Mouse (Mus musculus): Measurements from ENCODE around the gene Prss50. TPM values are rescaled to one million over a fixed set of nuclear protein-coding genes. Genes with fewer than 3 reads are reported as not detected.
A peak's percentile ranks its signal among the peaks of the same experiment; 100 is the strongest.

The Prss50 gene
- polyA plus RNA-seq, 1 experiment from 2014 or later = 1.5 TPM

DNA sequence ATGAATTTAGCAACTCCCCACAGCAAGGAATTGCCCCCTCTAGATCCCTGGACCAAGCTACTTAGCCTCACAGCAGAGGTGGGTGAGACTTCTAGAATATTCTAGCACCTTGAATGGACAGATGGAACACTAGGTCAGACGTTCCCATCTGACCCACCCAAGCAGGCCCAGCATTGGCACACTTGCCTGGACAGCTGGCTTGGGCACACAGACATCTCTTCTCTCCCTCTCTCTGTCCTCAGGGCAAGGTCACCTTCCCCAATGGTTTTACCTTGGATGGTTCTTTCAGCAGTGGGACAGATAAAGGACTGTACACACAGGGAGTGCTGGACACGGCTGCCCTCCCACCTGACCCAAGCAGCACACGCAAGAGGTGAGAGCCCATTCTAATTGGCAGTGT is 34.8 kb downstream of the Prss50 start:
- H3K27me3 ChIP-seq (replicated peaks) = no peaks in the 10 kb centered on the region
- WGBS = 83% methylated on average over 3 of the region's 3 CpGs
- no peak overlapping the region for H3K4me2 ChIP-seq
- no peak for ATAC-seq (ENCODE audit: insufficient read depth, low FRiP score, low read depth)
- H3K4me3 ChIP-seq (replicated peaks) = no peak overlapping the region
- H3K9me3 ChIP-seq = no peaks in the 10 kb centered on the region
- no peaks in the 10 kb centered on the region for H3K36me3 ChIP-seq
- peaks cover 12% of the 10 kb centered on the region for H3K4me1 ChIP-seq
- no peak overlapping the region for H3K27ac ChIP-seq
- H3K9ac ChIP-seq = no peak overlapping the region

DNA sequence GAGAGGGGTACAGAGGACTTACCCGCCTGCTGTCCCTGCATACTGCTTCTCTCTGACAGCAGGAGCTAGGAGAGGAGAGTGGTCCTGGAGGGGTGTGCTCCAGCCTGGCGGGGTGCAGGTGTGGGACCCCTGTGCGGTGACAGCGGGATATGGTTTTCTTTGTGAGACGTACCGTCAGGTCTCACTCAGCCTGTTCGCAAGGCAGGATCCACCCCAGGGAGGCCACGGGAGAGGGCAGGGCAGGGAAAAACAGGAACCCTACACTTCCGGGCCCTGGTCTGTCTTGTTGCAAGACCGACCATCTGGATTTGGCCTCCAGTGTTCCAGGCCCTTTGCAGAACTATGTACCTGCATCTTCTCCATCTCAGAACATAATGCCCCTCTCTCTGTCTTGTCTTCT is 35.7 kb downstream of the Prss50 start:
- Histone ChIP-seq H3K4me3 (replicated peaks) (no peak overlapping the region), H3K4me1 (peaks cover 12% of the 10 kb centered on the region), H3K27ac (no peak overlapping the region), H3K9ac (no peak overlapping the region), H3K36me3 (no peaks in the 10 kb centered on the region), H3K4me2 (no peak overlapping the region), H3K27me3 (replicated peaks) (no peaks in the 10 kb centered on the region), H3K9me3 (no peaks in the 10 kb centered on the region)
- 72% methylated on average over 10 of the region's 10 CpGs for WGBS
- no peak for ATAC-seq (ENCODE audit: insufficient read depth, low FRiP score, low read depth)

DNA sequence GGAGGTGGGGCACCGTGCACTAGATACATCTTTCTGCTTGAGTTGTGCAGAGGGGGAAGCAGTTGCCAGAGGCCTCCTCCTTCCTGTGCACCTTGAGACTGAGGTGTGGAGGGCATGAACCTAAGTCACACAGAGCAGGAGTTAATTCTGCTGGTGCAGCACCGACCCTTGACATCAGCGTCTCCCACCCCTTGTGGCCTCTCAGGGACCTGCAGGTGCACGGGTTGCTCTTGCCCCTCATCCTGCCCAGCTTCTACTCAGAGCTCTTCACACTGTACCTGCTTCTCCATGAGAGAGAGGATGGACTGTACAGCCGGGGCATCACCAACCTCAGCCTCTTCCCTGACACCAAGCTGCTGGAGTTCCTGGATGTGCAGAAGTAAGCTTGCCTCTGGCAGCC is 37.7 kb downstream of the Prss50 start:
- no peak for ATAC-seq (ENCODE audit: insufficient read depth, low FRiP score, low read depth)
- 55% methylated on average over 5 of the region's 5 CpGs for WGBS
- peaks cover 8% of the 10 kb centered on the region; the same call in 1 of the 2 replicates for H3K4me1 ChIP-seq
- no peak overlapping the region for H3K4me3 ChIP-seq (replicated peaks)
- no peak overlapping the region for H3K4me2 ChIP-seq
- H3K27me3 ChIP-seq (replicated peaks) = no peaks in the 10 kb centered on the region
- H3K36me3 ChIP-seq = no peaks in the 10 kb centered on the region
- H3K27ac ChIP-seq = no peak overlapping the region
- H3K9ac ChIP-seq = no peak overlapping the region
- no peaks in the 10 kb centered on the region for H3K9me3 ChIP-seq

DNA sequence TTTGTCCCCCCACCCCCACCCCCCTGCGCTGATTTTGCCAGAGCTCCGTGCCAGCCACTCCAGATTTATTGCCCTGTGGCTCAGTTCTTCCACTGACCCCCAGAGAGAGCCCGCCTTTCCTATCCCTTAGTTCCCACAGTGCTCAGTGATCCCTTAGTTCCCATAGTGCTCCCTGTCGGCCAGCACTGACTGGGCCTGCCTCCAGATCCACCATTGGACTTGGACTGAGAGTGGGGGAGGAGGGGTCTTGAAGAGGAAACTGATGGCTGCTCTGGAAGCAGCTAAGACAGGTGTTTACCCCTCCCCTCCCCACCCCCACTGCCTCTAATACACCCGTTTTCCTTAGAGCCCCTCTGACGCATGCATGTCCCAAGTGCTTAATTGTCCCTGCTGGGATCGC is 38.2 kb downstream of the Prss50 start:
- H3K9me3 ChIP-seq = no peaks in the 10 kb centered on the region
- H3K4me2 ChIP-seq = no peak overlapping the region
- H3K4me1 ChIP-seq = peaks cover 6% of the 10 kb centered on the region; the same call in 1 of the 2 replicates
- no peak overlapping the region for H3K9ac ChIP-seq
- H3K36me3 ChIP-seq = no peaks in the 10 kb centered on the region
- no peak overlapping the region for H3K4me3 ChIP-seq (replicated peaks)
- ATAC-seq (ENCODE audit: insufficient read depth, low FRiP score, low read depth) = 0 out of 2 replicates have a peak, but pooled peaks have one; percentile 17
- WGBS = 26% methylated on average over 7 of the region's 7 CpGs
- no peaks in the 10 kb centered on the region for H3K27me3 ChIP-seq (replicated peaks)
- H3K27ac ChIP-seq = no peak overlapping the region

DNA sequence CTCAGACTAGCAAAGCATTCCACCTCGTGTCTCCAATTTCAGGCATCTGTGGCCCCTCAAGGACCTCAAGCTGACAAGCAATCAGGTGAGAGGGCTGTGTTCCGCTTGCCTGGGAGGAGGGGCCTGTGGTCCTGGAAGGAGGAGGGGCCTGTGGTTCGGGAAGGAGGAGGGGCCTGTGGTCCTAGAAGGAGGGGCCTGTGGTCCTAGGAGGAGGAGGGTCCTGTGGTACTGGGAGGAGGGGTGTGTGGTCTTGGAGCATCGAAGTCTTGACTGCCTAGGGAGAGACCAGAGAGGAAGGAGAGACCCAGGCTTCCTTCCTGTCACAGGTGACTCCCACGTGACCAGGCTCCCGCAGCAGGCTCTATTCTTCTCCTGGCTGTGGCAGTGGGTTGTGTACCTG is 38.8 kb downstream of the Prss50 start:
- Histone ChIP-seq H3K27me3 (replicated peaks) (no peaks in the 10 kb centered on the region), H3K9me3 (no peaks in the 10 kb centered on the region), H3K36me3 (no peaks in the 10 kb centered on the region), H3K4me3 (replicated peaks) (no peak overlapping the region), H3K9ac (no peak overlapping the region), H3K4me2 (no peak overlapping the region), H3K4me1 (peaks cover 6% of the 10 kb centered on the region; the same call in 1 of the 2 replicates), H3K27ac (no peak overlapping the region)
- WGBS = 12% methylated on average over 6 of the region's 6 CpGs
- 0 out of 2 replicates have a peak, but pooled peaks have one; percentile 16 for ATAC-seq (ENCODE audit: insufficient read depth, low FRiP score, low read depth)

DNA sequence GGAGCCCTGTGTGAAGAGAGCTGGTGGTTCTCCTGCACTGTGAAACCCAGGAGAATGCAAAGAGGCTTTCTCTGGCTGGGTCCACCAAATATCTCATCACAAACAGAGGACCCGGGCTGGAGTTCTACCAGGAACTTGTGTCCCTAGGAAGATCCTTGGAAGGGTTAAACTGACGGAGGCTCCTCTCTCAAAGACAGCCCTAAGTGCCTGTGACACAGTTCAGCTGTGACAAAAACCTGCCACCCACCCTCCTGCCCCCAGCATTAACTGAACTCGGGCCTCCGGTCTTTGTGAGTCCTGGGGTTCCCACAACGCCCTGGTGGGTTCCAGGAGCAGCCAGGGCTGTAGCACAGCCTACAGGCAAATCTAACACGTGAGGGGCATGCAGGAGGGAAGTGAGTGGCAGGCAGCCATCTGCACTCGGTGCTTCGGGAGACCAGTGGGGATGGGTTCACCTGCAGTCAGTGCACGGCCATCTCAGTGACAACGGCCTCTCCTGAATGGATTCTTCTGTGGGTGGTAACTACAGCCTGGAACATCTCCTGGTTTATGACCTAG is 41.8 kb downstream of the Prss50 start:
- H3K9me3 ChIP-seq = no peaks in the 10 kb centered on the region
- H3K36me3 ChIP-seq = no peaks in the 10 kb centered on the region
- no peak overlapping the region for H3K4me2 ChIP-seq
- H3K27me3 ChIP-seq (replicated peaks) = no peaks in the 10 kb centered on the region
- H3K4me3 ChIP-seq (replicated peaks) = no peak overlapping the region
- H3K4me1 ChIP-seq = peaks cover 6% of the 10 kb centered on the region; the same call in 1 of the 2 replicates
- WGBS = 56% methylated on average over 10 of the region's 10 CpGs
- ATAC-seq (ENCODE audit: insufficient read depth, low FRiP score, low read depth) = no peak
- no peak overlapping the region for H3K27ac ChIP-seq
- no peak overlapping the region for H3K9ac ChIP-seq

DNA sequence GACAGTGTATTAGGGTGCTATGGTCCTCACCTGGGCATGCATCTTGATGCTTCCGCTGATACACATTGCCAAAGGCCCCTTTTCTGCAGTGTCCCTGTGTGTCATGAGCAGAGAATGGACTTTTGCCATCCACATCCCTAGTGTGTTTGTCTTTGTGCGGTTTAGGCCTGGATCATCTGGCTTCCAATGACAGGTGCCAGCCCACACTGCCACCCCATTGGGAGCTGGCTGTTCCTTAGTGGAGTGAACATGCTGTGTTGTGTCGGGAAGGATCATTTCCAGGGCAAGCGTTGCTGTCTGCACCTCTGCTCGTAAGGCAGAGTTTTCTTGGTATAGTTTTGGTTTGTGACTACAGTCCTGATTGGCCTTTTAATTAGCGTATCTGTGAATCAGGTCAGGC is 43.4 kb downstream of the Prss50 start:
- H3K4me1 ChIP-seq = peaks cover 5% of the 10 kb centered on the region; the same call in 1 of the 2 replicates
- no peak for ATAC-seq (ENCODE audit: insufficient read depth, low FRiP score, low read depth)
- H3K27me3 ChIP-seq (replicated peaks) = no peaks in the 10 kb centered on the region
- 89% methylated on average over 6 of the region's 6 CpGs for WGBS
- no peak overlapping the region for H3K4me2 ChIP-seq
- H3K27ac ChIP-seq = no peak overlapping the region
- H3K4me3 ChIP-seq (replicated peaks) = no peak overlapping the region
- no peaks in the 10 kb centered on the region for H3K9me3 ChIP-seq
- no peak overlapping the region for H3K9ac ChIP-seq
- no peaks in the 10 kb centered on the region for H3K36me3 ChIP-seq

DNA sequence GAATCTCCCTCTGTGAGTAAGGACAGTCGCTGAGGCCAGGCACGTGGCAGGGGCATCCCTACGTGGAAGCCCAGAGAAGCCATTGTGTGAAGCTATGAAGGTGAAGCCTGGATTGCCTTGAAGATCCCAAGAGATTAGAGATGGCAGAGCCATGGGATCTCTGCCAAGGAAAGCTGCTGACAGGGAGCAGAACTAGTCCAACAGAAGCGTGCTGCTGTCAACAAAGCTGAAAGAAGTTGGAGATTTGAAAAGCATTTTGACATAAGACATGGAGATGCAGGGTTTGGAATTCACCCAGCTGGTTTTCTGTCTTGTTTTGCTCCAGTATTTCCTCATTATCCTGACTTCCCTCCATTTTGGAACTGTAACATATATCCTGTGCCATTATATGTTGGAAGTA is 44.5 kb downstream of the Prss50 start:
- WGBS = 73% methylated on average over 4 of the region's 4 CpGs
- Histone ChIP-seq H3K4me1 (no peaks in the 10 kb centered on the region), H3K4me3 (replicated peaks) (no peak overlapping the region), H3K36me3 (no peaks in the 10 kb centered on the region), H3K4me2 (no peak overlapping the region), H3K27me3 (replicated peaks) (no peaks in the 10 kb centered on the region), H3K9me3 (no peaks in the 10 kb centered on the region), H3K9ac (no peak overlapping the region), H3K27ac (no peak overlapping the region)
- ATAC-seq (ENCODE audit: insufficient read depth, low FRiP score, low read depth) = no peak

DNA sequence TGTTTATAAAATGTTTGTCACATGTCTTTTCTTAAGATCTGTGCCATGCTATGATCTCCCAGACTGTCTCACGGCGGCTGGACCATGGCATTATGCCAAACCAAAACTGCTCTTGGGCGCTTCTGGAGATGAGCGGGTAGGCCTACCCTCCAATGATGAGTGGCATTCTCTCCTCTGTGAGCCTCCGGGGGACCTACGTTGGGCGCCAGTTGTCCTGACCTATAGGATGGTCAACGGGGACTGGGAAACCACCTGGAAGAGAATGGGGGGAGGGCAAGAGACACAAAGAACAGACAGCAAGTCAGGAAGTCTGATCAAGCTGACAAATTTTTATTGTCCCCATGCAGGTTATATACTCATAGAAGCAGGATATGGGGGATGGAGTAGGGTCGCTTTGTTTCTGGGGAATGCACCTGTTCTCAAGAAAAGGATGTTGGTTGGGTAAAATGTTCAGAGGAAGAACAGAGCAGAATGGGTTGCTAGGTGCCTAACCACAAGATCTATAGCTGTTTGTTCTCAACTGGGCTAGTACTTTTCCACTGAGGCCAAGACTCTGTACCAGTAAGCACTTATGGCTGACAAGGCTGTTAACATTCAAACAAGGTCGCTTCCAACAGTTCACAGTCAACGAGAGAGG is 49.6 kb downstream of the Prss50 start:
- Histone ChIP-seq H3K4me2 (no peak overlapping the region), H3K36me3 (no peaks in the 10 kb centered on the region), H3K4me1 (no peaks in the 10 kb centered on the region), H3K27ac (no peak overlapping the region), H3K9ac (no peak overlapping the region), H3K27me3 (replicated peaks) (no peaks in the 10 kb centered on the region), H3K4me3 (replicated peaks) (no peak overlapping the region), H3K9me3 (no peaks in the 10 kb centered on the region)
- WGBS = 90% methylated on average over 11 of the region's 11 CpGs
- no peak for ATAC-seq (ENCODE audit: insufficient read depth, low FRiP score, low read depth)

DNA sequence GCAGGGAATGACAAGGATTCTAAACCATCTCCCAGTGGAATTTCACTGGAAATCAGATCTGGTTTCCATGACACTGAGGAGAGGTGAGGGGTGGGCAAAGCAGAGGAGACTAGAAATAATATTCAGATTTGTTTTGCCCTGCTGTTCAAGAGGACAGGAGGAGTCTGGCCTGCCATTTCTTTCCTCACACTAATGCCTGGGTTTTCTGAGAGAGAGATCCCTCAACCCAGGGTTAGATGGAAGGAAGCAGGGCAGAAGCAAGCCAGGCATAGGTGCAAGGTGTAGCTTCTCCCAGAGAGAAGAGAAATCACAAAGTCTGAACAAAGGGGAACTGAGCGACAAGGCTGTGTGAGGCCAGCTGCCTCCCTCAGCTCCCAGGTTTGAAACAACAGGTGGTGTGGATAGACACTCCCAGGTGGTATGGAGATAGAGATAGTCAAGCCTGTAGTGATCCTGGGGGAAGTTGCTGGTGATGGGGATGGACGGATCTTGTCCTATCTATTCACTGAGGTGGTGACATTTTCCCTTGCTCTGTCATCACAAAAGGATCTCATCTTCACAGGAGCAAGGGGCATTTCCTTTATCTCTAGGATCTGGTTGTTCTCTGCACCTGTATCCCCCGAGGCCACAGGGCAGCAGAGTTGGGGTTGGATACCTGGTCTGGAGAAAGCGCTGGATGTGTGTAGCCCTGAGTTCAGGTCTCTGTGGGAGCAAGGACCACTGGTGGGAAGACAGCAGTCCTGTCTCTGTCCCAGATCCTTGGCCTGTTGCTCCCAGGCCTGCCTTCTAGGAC is 50.3 kb downstream of the Prss50 start:
- no peaks in the 10 kb centered on the region for H3K27me3 ChIP-seq (replicated peaks)
- no peak overlapping the region for H3K27ac ChIP-seq
- H3K4me2 ChIP-seq = no peak overlapping the region
- H3K4me1 ChIP-seq = no peaks in the 10 kb centered on the region
- H3K4me3 ChIP-seq (replicated peaks) = no peak overlapping the region
- 74% methylated on average over 4 of the region's 4 CpGs for WGBS
- H3K9me3 ChIP-seq = no peaks in the 10 kb centered on the region
- no peaks in the 10 kb centered on the region for H3K36me3 ChIP-seq
- H3K9ac ChIP-seq = no peak overlapping the region
- ATAC-seq (ENCODE audit: insufficient read depth, low FRiP score, low read depth) = no peak

DNA sequence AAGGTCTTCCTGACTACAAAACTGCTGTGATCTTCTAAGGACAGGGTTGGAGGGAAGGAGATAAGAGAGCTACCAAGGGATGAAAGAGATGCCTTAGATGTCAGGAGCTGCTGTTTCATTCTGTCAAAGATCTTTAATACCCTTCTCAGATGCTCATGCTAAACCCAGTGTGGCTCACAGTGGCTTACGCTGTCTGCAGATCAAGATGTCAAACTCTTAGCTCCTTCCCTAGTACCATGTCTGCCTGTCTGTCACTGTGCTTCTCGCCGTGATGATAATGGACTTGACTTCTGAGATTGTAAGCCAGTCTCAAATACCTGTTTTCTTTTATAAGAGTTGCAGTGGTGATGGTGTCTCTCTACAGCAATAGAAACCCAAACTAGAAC is 50.9 kb downstream of the Prss50 start:
- H3K27me3 ChIP-seq (replicated peaks) = no peaks in the 10 kb centered on the region
- WGBS = 95% methylated on average over 3 of the region's 3 CpGs
- H3K4me1 ChIP-seq = no peaks in the 10 kb centered on the region
- no peaks in the 10 kb centered on the region for H3K9me3 ChIP-seq
- H3K9ac ChIP-seq = no peak overlapping the region
- no peak overlapping the region for H3K4me3 ChIP-seq (replicated peaks)
- no peak overlapping the region for H3K4me2 ChIP-seq
- no peak overlapping the region for H3K27ac ChIP-seq
- H3K36me3 ChIP-seq = no peaks in the 10 kb centered on the region
- ATAC-seq (ENCODE audit: insufficient read depth, low FRiP score, low read depth) = no peak

DNA sequence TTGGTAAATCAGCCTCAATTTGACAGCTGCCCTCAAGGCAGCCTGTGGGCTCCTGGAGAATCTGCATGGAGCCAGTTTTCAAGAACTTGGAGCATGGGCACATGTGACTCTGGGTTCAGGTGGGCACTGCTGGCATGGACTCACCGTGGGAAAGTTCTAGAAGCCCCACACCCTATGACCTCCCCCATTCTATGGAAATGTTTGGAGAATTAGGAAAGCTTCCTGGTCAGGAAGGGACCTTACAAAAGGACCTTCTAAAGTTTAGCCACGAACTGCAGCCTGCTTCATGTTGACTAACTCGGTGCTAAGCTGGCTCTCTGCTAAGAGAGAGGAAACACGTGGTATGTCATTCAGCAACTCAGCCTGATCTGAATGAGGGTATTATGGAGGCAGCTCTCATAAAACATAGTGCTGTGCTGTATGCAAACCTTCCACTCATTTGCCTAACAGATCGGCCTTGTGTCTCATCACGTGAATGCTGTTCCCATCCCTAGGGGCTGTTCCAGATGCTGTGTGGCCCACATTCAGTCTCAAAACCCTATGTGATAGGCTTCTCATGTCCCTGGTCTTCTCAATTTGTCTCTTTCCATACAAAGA is 51.7 kb downstream of the Prss50 start:
- H3K4me2 ChIP-seq = no peak overlapping the region
- ATAC-seq (ENCODE audit: insufficient read depth, low FRiP score, low read depth) = no peak

More for the DNA sequence above, 51.7 kb downstream of the Prss50 start:
- Histone ChIP-seq H3K4me3 (replicated peaks) (no peak overlapping the region), H3K9me3 (no peaks in the 10 kb centered on the region), H3K36me3 (no peaks in the 10 kb centered on the region), H3K9ac (no peak overlapping the region), H3K27ac (no peak overlapping the region), H3K4me1 (no peaks in the 10 kb centered on the region), H3K27me3 (replicated peaks) (no peaks in the 10 kb centered on the region)
- WGBS = 69% methylated on average over 6 of the region's 6 CpGs

Measured in stomach, embryonic 15.5 days (tissue).